Mouse (Mus musculus): ENCODE data around the gene Krtap21-1.

Krtap21-1 gene

DNA sequence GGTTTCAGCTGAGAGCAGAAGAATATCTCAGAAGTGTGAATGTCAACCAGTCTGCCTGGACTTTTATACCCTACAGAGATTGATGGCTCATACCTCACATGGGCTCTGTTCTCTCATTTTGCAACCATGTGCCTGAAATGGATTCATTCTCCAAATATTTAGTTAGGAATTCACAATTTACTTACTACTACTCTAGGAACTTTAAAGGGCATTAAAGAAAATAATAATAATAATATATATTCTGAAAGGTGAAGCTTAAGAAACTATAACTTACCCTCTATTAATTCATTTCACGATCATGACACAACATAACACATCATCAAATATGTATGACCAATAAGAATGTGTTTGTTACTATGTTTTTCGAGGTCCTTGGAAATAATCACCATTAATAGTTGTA is at the start of gene Krtap21-1:
Gene Krtap21-1 (minus strand): TSS at position 101 of the 400 bp plus-strand sequence.
- no peak for DNase-seq (ENCODE audit: low read depth, low spot score)

GRCm38 (mm10) chr16:89429586-89429985 is 25.9 kb upstream of the Krtap21-1 start:
- no peak for DNase-seq (ENCODE audit: low read depth, low spot score)

GRCm38 (mm10) chr16:89425310-89425709 is 21.6 kb upstream of the Krtap21-1 start:
- no peak for DNase-seq (ENCODE audit: low read depth, low spot score)

- no peak for DNase-seq (ENCODE audit: low read depth, low spot score)
Measured at GRCm38 (mm10) chr16:89420011-89420410, 16.3 kb upstream of the Krtap21-1 start, which contains the start of gene Krtap6-2. TSS of gene Krtap6-2 (minus strand) at chr16:89420111.

DNA sequence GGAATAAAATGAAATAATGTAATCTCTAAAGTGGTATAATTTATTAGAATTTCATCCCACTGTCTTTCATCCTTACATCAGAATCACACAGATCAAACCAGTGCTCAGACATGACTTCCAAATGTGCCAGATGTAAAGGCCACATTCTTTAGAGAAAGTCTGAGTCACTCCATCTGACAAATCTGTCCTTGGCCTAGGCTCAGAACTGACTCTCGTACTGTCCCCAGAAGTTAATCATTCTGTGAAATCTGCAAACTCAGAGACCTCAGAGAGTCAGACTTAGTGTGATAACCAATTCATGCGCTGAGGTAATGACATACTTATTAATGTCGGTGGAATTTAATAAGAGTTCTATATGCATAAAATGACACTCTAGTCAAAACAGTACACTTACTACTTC is 12.6 kb upstream of the Krtap21-1 start:
- DNase-seq (ENCODE audit: low read depth, low spot score) = no peak

GRCm38 (mm10) chr16:89410345-89411068 is 6.8 kb upstream of the Krtap21-1 start:
- DNase-seq (ENCODE audit: low read depth, low spot score) = no peak

- no peak for DNase-seq (ENCODE audit: low read depth, low spot score)
Measured at GRCm38 (mm10) chr16:89372734-89373461, 30.8 kb downstream of the Krtap21-1 start.

All from retina, postnatal 7 days (tissue).